Mouse (Mus musculus) midbrain, embryonic 11.5 days (tissue): Measurements from ENCODE around the gene Rgn. TPM values are rescaled to one million over a fixed set of nuclear protein-coding genes. Genes with fewer than 3 reads are reported as not detected.

ENCODE experiments used
- ATAC-seq: fragments of 200-750 bp; cut with Nextera tagmentation; 2 replicates; pipeline ENCODE4 v1.8.0; 2017; ENCODE audit warnings: moderate TSS enrichment, moderate library complexity; ENCODE audit not compliant: low FRiP score
- DNase-seq: peaks from one replicate; pipeline ENCODE4 v3.0.0; 2015; ENCODE audit warnings: low spot score; ENCODE audit errors: missing footprints
- H3K27ac ChIP-seq: fragments of 300-500 bp; sonication (generic); 2 replicates; pipeline ENCODE4 v1.5.1; 2014; ENCODE audit warnings: low read depth, low read length
- H3K27me3 ChIP-seq: fragments of 300-500 bp; sonication (generic); 2 replicates; pipeline ENCODE4 v1.6.1; 2014; ENCODE audit warnings: mild to moderate bottlenecking, low read length, moderate library complexity, mixed read lengths; ENCODE audit not compliant: control insufficient read depth, insufficient read depth
- H3K36me3 ChIP-seq: fragments of 300-500 bp; sonication (generic); 2 replicates; pipeline ENCODE4 v1.6.1; 2014; ENCODE audit warnings: mild to moderate bottlenecking, low read length, moderate library complexity, mixed read lengths; ENCODE audit not compliant: control insufficient read depth, insufficient read depth
- H3K4me1 ChIP-seq: fragments of 300-500 bp; sonication (generic); 2 replicates; pipeline ENCODE4 v1.6.1; 2014; ENCODE audit warnings: low read length; ENCODE audit not compliant: control insufficient read depth, insufficient read depth
- H3K4me2 ChIP-seq: fragments of 300-500 bp; sonication (generic); 2 replicates; pipeline ENCODE4 v1.6.1; 2014; ENCODE audit warnings: mild to moderate bottlenecking, moderate library complexity
- H3K4me3 ChIP-seq: fragments of 300-500 bp; sonication (generic); 2 replicates; pipeline ENCODE4 v1.5.1; 2014; ENCODE audit warnings: low read depth, low read length
- H3K9ac ChIP-seq: fragments of 300-500 bp; sonication (generic); 2 replicates; pipeline ENCODE4 v1.6.1; 2014; ENCODE audit warnings: low read length
- H3K9me3 ChIP-seq: fragments of 300-500 bp; sonication (generic); 2 replicates; pipeline ENCODE4 v1.6.1; 2016; ENCODE audit warnings: low read length; ENCODE audit not compliant: control insufficient read depth
- WGBS: fragments of 180-500 bp; shearing (Covaris S2); extraction: QIAGEN DNeasy Blood & Tissue Kit; methylation state at CpG from one replicate; pipeline ENCODE4 v1.1.7; 2014; 5-methylcytosine and 5-hydroxymethylcytosine counted together
- polyA plus RNA-seq: library from polyadenylated mRNA; unstranded; fragments of >200 nt; fragmentation: Nextera tagmentation; extraction: Ambion mirVana; gene quantifications from 2 replicates; pipeline ENCODE4 v1.2.1, GENCODE M21; 2014

The Rgn gene
- 0.08 and 0.48 TPM in 2 replicates for polyA plus RNA-seq

GRCm38 (mm10) chrX:20549532-20549931 is at the start of gene Rgn:
Rgn (plus strand) TSS chrX:20549787.
- H3K4me1 ChIP-seq, result no peaks in the 10 kb centered on the region
- ATAC-seq (no peak), DNase-seq (no peak)
- no peak within 1 kb of the TSS for H3K27ac ChIP-seq
- no peaks in the 10 kb centered on the region for H3K27me3 ChIP-seq
- peak within 1 kb of the TSS; percentile 52; the same call in 1 of the 2 replicates for H3K4me2 ChIP-seq
- no peak within 1 kb of the TSS for H3K9ac ChIP-seq
- no peaks in the 10 kb centered on the region for H3K9me3 ChIP-seq
- H3K4me3 ChIP-seq, result peak within 1 kb of the TSS; percentile 24; the same call in 1 of the 2 replicates
- WGBS, result 62% methylated on average over 3 of the region's 3 CpGs
- H3K36me3 ChIP-seq, result no peaks in the 10 kb centered on the region

- ATAC-seq (no peak), DNase-seq (no peak)
Observed at GRCm38 (mm10) chrX:20520290-20520939, 29.2 kb upstream of the Rgn start.

GRCm38 (mm10) chrX:20521578-20521977 is 28.0 kb upstream of the Rgn start:
- DNase-seq, result no peak

More at GRCm38 (mm10) chrX:20520290-20520939, 29.2 kb upstream of the Rgn start:
- H3K4me1 ChIP-seq, result no peaks in the 10 kb centered on the region
- no peak overlapping the region for H3K4me2 ChIP-seq
- H3K4me3 ChIP-seq, result no peak overlapping the region
- no peak overlapping the region for H3K9ac ChIP-seq
- H3K9me3 ChIP-seq, result no peaks in the 10 kb centered on the region
- WGBS, result 85% methylated on average over 7 of the region's 7 CpGs
- H3K27ac ChIP-seq, result no peak overlapping the region
- no peaks in the 10 kb centered on the region for H3K27me3 ChIP-seq
- no peaks in the 10 kb centered on the region for H3K36me3 ChIP-seq

GRCm38 (mm10) chrX:20532621-20533020 is 17.0 kb upstream of the Rgn start:
- Histone ChIP-seq H3K27me3 (no peaks in the 10 kb centered on the region), H3K4me3 (no peak overlapping the region), H3K36me3 (no peaks in the 10 kb centered on the region), H3K4me2 (no peak overlapping the region), H3K4me1 (no peaks in the 10 kb centered on the region), H3K9ac (no peak overlapping the region), H3K9me3 (no peaks in the 10 kb centered on the region), H3K27ac (no peak overlapping the region)
- ATAC-seq (no peak), DNase-seq (no peak)
- 70% methylated on average over 1 of the region's 1 CpGs for WGBS

More at GRCm38 (mm10) chrX:20521578-20521977, 28.0 kb upstream of the Rgn start:
- no peaks in the 10 kb centered on the region for H3K27me3 ChIP-seq
- H3K27ac ChIP-seq, result no peak overlapping the region
- no peak overlapping the region for H3K4me3 ChIP-seq
- ATAC-seq, result no peak
- H3K4me2 ChIP-seq, result no peak overlapping the region
- no peaks in the 10 kb centered on the region for H3K4me1 ChIP-seq
- no peaks in the 10 kb centered on the region for H3K36me3 ChIP-seq
- H3K9ac ChIP-seq, result no peak overlapping the region
- H3K9me3 ChIP-seq, result no peaks in the 10 kb centered on the region

- Histone ChIP-seq H3K9me3 (no peaks in the 10 kb centered on the region), H3K36me3 (no peaks in the 10 kb centered on the region), H3K4me3 (no peak overlapping the region), H3K27me3 (no peaks in the 10 kb centered on the region), H3K4me1 (no peaks in the 10 kb centered on the region), H3K9ac (no peak overlapping the region), H3K4me2 (no peak overlapping the region), H3K27ac (no peak overlapping the region)
- DNase-seq (no peak), ATAC-seq (no peak)
- WGBS, result 88% methylated on average over 3 of the region's 3 CpGs
Observed at GRCm38 (mm10) chrX:20543867-20544266, 5.7 kb upstream of the Rgn start.

GRCm38 (mm10) chrX:20547609-20548008 is 2.0 kb upstream of the Rgn start:
- Histone ChIP-seq H3K9ac (peak overlapping the region; percentile 64; the same call in 1 of the 2 replicates), H3K4me3 (no peak overlapping the region; the same call in 1 of the 2 replicates), H3K4me1 (no peaks in the 10 kb centered on the region), H3K36me3 (no peaks in the 10 kb centered on the region), H3K27ac (no peak overlapping the region), H3K9me3 (no peaks in the 10 kb centered on the region), H3K4me2 (peak overlapping the region; percentile 52; the same call in 1 of the 2 replicates), H3K27me3 (no peaks in the 10 kb centered on the region)
- no peak for DNase-seq
- 53% methylated on average over 5 of the region's 5 CpGs for WGBS
- no peak for ATAC-seq

GRCm38 (mm10) chrX:20548011-20548879 is 1.3 kb upstream of the Rgn start:
- H3K9me3 ChIP-seq, result no peaks in the 10 kb centered on the region
- peak; percentile 27; the same call in 1 of the 2 replicates for ATAC-seq
- H3K4me3 ChIP-seq, result peak overlapping the region; percentile 24
- no peak overlapping the region for H3K27ac ChIP-seq
- WGBS, result 23% methylated on average over 24 of the region's 24 CpGs
- peak overlapping the region; percentile 64 for H3K9ac ChIP-seq
- H3K4me1 ChIP-seq, result no peaks in the 10 kb centered on the region
- H3K36me3 ChIP-seq, result no peaks in the 10 kb centered on the region
- H3K27me3 ChIP-seq, result no peaks in the 10 kb centered on the region
- H3K4me2 ChIP-seq, result peak overlapping the region; percentile 52
- DNase-seq, result peak; percentile 92

GRCm38 (mm10) chrX:20548880-20549440 is 627 bp upstream of the Rgn start:
- Histone ChIP-seq H3K9me3 (no peaks in the 10 kb centered on the region), H3K4me3 (no peak overlapping the region), H3K4me1 (no peaks in the 10 kb centered on the region), H3K36me3 (no peaks in the 10 kb centered on the region), H3K4me2 (no peak overlapping the region), H3K27me3 (no peaks in the 10 kb centered on the region), H3K9ac (no peak overlapping the region), H3K27ac (no peak overlapping the region)
- WGBS, result 39% methylated on average over 1 of the region's 1 CpGs
- no peak for ATAC-seq
- DNase-seq, result no peak

- no peaks in the 10 kb centered on the region for H3K36me3 ChIP-seq
- no peak overlapping the region for H3K4me3 ChIP-seq
- ATAC-seq (no peak), DNase-seq (no peak)
- H3K27ac ChIP-seq, result no peak overlapping the region
- no peaks in the 10 kb centered on the region for H3K4me1 ChIP-seq
- H3K9me3 ChIP-seq, result no peaks in the 10 kb centered on the region
- no peak overlapping the region for H3K9ac ChIP-seq
- WGBS, result 82% methylated on average over 2 of the region's 2 CpGs
- no peak overlapping the region for H3K4me2 ChIP-seq
- no peaks in the 10 kb centered on the region for H3K27me3 ChIP-seq
Observed at GRCm38 (mm10) chrX:20552199-20552598, 2.6 kb downstream of the Rgn start.
